Mouse (Mus musculus) cerebellum, adult 11 months (tissue): ENCODE measurements around the gene Ppp1r15b.

Source experiments
- DNase-seq: peaks from one replicate; pipeline ENCODE4 v3.0.0; 2022

Ppp1r15b gene

GRCm38 (mm10) chr1:133162981-133163380 lies 32.0 kb downstream of the Ppp1r15b start:
- DNase-seq, result no peak

- no peak for DNase-seq
These were observed 33.0 kb downstream of the Ppp1r15b start, which contains the start of gene Plekha6 for GRCm38 (mm10) chr1:133163820-133164431. Gene Plekha6 (plus strand): TSS chr1:133164210.

- DNase-seq, result no peak
These were observed 33.7 kb downstream of the Ppp1r15b start for GRCm38 (mm10) chr1:133164591-133165011.

GRCm38 (mm10) chr1:133165111-133165510 lies 34.2 kb downstream of the Ppp1r15b start:
- no peak for DNase-seq

- no peak for DNase-seq
These were observed 37.5 kb downstream of the Ppp1r15b start for GRCm38 (mm10) chr1:133168318-133169060.

GRCm38 (mm10) chr1:133170196-133170595 lies 39.3 kb downstream of the Ppp1r15b start:
- DNase-seq, result no peak

GRCm38 (mm10) chr1:133171357-133171756 lies 40.4 kb downstream of the Ppp1r15b start:
- DNase-seq, result no peak

- no peak for DNase-seq
These were observed 44.2 kb downstream of the Ppp1r15b start for GRCm38 (mm10) chr1:133175150-133175549.

GRCm38 (mm10) chr1:133177480-133178172 lies 46.7 kb downstream of the Ppp1r15b start:
- peak; percentile 52 for DNase-seq

GRCm38 (mm10) chr1:133178732-133179440 lies 47.9 kb downstream of the Ppp1r15b start:
- DNase-seq, result peak; percentile 72

- peak; percentile 69 for DNase-seq
These were observed 50.4 kb downstream of the Ppp1r15b start for GRCm38 (mm10) chr1:133181072-133182015.

- peak; percentile 58 for DNase-seq
These were observed 51.2 kb downstream of the Ppp1r15b start for GRCm38 (mm10) chr1:133182016-133182705.

GRCm38 (mm10) chr1:133182706-133183095 lies 51.8 kb downstream of the Ppp1r15b start:
- DNase-seq, result peak; percentile 20

GRCm38 (mm10) chr1:133183141-133183925 lies 52.4 kb downstream of the Ppp1r15b start:
- DNase-seq, result no peak

GRCm38 (mm10) chr1:133187948-133188680 lies 57.2 kb downstream of the Ppp1r15b start:
- DNase-seq, result no peak

GRCm38 (mm10) chr1:133188719-133189118 lies 57.8 kb downstream of the Ppp1r15b start:
- no peak for DNase-seq
